Mouse (Mus musculus) naive thymus-derived CD4-positive, alpha-beta T cell, adult 2 months (primary cell): ENCODE results near the gene Gpatch1.

ENCODE experiments used
- DNase-seq: peaks from one replicate; pipeline ENCODE4 v3.0.0-alpha.2; 2011; ENCODE audit warnings: low read depth

Gpatch1 gene

DNA sequence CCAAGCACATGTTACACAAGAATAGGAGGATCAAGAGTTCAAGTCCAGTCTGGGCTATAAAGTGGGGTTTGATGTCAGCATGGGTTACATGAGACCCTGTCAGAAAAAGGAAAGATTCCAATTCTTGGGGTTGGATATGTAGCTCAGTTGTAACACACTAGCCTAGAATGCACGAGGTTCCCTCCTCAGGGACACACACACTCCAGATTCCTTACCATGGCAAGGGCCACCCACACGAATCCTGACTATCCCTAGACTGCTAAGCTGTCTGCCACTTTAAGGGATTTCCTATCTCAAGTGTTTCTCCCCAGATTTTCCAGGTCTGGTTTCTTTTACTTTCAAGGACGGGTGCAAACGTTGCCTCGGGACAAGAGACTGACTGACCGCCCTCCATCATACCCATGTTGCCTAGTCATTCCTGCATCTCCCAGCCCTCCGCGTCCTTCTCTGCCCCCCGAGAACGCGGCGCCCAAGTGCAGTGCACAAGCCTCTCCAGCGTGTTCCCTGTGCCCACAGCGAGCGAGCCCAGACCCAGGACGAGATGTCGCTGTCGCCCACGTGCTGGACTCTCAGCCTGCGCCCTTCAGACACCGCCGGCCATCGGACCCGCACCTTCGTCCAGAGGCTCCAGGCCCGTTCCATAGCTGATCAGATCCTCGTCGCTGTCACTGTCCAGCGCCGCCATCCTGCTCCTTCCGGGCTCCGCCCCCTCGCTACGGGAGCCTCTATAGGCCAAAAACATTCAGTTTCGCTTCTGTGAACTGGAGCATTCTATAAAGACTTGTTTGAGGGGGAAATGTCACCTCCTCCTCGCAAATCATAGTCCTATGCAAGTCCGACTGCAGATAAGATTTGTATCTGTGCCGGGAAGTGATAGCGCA lies at the start of gene Gpatch1:
TSS of gene Gpatch1 (minus strand) at position 712 of the 881 bp plus-strand sequence.
- DNase-seq, result peak; percentile 94

DNA sequence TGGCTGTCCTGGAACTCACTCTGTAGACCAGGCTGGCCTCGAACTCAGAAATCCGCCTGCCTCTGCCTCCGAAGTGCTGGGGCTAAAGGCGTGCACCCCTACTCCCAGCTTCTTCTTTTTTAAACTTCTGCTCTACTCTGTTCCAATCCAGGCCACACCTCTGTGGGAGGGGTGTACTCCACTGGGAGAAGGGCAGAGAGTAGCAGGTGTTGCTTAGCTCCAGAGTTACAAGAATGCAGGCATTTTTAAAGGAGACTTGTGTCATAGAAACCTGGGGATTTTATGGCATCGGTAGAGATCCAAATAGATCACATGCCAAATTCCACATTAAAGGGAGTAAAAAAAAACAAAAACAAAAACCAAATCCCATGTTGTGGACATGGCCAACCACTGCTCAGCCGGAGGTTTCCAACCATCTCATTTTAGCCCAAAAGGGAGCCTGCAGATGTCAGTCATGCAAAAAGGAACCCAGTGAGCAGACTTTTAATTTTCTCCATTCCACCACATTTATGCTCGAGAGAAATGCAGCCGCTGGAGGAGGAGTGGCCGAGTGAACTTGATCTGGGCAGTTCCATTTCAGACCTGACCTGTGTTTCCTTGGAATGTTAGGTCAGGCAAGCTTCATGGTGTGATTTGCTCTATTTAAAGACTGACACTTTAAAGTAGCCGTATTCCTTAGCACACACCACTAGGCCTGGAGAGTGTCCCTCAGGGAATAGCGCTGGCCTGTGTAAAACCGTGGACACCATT lies 47.1 kb upstream of the Gpatch1 start:
- DNase-seq, result no peak

DNA sequence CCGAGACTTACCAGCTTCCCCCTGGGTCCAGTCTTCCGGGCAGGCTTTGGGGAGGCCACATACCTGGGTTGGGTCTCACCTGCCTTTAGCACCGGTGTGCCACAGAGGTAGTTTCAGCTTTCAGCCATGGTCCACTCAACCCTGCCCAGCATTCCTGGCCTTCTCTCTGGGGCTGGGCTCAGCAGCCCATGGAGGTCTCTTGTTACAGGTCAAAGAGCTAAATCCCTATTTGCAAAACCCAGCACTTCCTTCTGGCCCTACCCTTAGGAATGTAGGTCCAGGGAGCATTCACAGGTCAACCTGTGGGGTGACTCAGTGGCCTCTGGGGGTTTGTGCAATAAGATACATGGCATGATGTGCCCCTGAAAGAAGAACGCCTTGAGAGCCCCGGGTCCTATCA lies 44.6 kb upstream of the Gpatch1 start:
- DNase-seq, result no peak

DNA sequence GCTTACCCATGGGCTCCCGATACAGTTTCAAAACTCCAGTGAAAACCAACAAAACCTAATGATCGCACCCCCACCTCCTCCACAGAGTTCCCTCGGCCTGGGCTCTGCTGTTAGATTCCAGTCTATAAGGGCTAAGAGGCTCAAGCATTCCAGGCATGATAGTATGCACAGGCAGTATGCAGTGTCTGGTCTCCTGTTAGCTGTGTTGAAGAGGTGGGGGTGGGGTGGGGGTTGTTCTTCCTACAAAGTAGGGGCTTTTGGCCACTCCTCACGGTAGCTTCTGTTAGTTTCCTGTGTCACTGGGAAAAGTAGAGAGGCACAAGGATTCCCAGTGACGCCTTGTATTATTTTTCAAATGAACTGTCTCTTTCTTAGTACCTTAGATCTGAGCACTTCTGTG lies 44.0 kb upstream of the Gpatch1 start:
- no peak for DNase-seq

DNA sequence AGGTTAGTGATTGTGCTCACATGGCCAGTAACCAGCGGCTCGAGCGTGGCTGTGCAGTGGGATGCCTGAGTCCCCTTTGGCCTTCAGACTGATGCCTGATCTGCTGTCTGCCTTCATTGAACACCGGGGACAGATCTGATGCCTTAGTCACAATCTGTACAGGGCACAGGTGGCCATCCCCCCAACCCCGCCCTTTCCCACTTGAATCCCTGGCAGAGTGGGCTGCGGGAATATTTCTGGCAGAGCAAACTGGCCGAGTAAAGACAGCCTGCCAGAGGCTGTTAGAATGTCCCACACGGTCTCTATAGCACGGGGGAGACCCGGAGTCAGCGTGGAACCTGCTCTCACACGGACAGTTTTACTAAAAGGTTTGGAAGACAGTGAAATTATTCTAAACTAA lies 39.4 kb upstream of the Gpatch1 start:
- DNase-seq, result no peak

DNA sequence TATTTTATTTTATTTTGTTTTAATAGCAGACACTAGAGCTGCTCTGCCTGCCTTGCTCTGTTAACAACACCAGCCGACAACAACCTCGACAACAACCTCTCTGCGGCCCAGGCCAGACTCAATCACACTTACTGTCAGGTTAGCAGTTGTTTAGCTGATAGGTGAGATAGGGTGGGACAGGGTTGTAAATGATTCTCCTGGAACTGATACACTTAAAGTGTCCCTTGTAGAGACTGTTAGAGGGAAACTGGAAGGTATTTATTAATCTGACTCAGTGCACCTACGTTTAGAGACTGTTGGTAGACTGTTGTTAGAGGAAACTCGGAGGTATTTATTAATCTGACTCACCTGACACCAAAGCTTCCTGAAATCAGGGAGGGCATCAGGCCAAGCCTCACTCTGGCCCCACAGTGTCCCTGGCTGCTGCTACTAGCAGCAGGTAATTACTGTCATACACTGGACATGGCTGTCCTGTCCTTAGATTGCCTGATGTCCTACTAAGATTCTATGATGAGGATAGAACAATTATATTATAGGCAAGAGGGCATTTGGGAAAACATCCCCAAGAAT lies 37.1 kb upstream of the Gpatch1 start:
- DNase-seq, result no peak

DNA sequence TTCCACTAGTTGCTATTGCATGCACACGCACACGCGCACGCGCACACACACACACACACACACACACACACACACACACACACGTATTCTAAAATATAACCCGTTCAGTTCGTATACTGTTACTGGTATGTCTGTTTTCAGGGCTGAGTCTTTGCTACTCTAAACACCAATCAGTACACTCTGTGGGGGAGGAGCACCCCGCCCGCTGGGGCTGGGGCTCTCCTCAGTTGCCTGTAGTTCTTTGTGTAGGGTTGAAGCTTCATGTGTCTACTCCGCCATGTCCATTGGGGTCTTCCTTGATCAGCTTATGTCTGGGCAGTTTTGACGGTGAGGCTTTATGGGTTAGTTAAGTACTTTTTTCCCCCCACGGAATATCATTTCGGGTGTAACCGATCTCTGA lies 35.1 kb upstream of the Gpatch1 start:
- DNase-seq, result no peak

DNA sequence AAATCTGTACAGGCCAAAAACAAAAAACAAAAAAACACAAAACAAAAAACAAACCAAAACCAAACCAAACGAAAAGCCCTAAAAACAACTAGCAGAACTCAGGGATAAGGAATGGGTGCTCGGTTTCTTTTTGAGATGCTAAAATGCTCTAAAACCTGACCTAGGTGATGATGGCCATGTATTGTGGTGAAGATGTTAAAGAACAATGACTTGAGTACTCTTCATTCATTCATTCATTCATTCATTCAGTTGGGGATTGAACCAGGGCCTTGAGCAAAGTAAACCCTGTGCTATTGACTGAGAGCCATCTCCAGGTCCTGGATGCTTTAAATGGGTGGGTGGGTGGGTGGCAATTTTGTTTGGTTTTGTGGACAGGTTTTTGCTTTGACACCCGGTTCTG lies 32.9 kb upstream of the Gpatch1 start:
- DNase-seq, result no peak

DNA sequence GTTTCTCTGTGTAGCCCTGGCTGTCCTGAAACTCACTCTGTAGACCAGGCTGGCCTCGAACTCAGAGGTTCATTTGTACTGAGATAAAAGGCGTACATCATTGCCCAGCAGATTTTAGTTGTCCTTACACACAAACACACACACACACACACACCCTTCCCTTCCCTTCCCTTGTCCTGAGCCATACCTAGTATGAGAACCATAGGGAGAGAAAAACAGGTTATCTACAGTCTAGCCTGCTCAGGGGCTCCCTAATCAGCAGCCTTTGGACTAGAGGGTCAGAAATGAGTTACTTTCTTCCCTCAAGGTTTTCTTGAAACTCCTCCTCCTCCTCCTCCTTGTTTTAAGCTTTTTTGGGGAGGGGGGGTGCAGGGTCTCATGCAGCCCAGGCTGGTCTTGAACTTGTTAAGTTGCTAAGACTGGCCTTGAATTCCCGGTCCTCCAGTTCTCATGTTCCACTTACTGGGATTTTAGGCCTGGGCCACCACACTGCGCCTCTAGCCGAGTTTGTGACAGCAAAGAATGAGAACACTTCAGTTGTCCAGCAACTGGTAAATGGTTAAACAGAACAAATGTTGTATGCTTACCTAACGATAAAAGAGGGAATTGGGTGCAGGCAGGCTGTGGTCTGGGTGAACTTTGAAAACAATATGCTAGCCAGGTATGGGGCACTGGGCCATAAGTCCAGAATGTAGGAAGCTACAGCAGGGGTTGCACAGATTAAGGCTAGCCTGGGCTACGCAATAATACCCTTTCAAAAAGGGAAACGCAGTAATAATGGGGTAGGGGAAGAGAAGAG lies 31.8 kb upstream of the Gpatch1 start:
- DNase-seq, result no peak

DNA sequence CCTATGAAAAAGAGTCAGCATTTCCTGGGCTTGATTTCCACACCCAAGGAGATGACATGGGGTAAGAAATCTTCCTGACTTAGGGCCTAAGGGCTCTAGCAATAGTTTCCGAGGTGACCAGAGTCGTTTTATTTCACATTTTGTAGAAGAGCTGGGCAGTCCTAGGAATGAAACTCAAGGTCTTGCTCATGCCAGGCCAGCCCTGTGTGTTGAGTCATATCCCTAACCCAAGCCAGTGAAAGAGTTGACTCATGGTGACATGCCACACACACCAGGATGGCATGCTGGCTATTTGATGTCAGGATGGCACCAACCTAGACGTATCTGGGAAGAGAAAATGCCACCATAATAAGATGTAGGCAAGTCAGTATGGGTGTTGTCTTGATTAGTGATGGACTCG lies 30.8 kb upstream of the Gpatch1 start:
- no peak for DNase-seq

DNA sequence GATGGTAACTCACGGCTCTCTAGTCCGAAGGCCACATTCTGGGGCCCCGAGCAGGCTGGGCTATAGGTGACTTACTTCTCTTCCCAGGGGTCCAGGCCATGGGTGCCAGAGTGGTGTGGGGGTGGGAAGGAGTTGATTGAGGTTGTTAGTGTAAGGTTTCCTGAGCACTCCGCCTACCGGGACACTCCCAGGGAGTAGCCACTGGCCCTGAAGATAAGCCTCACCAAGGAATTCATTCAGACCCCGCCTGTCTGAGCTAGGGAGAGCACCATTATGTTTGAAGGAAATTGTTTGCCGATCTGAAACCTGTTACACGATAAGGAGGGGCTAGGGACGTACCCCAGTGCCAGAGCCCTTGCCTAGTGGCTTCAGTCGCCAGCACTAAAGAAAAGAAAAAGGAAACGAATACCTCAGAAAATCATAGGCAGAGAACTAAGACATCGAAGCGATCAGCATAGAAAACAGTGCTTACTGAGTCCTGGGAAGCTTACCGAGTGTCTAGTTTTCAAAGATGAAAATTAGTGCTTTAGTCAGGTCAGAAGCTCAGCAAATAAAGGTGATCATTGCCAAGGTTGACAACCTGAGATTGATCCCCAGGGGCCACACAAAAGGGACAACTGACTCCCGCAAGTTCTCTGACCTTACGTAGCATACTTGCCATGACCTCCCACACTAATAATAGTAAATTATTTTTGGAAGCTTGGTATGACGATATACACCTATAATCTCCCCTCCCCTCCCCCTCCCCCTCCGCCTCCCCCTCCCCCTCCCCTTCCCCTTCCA lies 29.9 kb upstream of the Gpatch1 start:
- no peak for DNase-seq

DNA sequence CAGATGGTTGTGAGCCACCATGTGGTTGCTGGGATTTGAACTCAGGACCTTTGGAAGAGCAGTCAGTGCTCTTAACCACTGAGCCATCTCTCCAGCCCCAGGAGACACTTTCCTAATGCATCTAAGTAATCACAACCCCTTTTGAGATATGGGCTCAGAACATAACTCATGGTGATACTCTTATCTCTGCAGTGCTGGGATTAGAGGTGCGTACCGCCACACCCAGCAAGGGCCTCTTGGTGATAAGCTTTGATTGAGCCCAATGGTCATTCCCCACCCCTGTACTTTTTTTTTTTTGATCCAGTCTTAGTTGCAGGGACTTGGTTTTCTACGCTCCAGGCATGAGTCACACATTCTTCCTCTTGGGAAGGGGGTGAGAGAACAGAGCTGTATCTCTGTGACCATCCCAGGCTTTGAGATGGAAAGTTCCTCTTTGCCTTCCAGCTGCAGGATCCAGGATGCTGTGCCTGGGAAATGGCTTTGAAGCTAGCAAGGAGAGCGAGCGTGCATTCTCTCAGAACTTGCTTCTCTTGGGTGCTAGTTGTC lies 26.6 kb upstream of the Gpatch1 start:
- DNase-seq, result no peak

DNA sequence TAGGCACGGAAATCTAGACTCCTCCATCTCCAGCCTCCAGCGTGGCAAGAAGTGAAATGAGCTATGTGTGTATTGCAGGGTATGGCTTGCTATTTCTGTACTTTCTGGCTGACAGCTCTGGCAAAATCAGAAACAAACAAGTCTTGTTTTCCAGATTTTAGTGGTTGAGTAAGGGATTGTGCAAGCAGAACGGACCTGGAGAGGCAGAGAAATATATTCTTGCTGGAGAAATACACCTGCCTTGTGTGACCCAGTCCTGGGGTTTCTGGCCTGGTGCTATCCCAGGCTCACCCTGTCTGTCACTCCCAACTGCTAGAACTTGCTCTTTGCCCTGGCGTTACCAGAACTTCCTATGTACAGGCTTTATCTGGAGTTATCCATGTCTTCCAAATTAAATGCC lies 24.3 kb upstream of the Gpatch1 start:
- no peak for DNase-seq

DNA sequence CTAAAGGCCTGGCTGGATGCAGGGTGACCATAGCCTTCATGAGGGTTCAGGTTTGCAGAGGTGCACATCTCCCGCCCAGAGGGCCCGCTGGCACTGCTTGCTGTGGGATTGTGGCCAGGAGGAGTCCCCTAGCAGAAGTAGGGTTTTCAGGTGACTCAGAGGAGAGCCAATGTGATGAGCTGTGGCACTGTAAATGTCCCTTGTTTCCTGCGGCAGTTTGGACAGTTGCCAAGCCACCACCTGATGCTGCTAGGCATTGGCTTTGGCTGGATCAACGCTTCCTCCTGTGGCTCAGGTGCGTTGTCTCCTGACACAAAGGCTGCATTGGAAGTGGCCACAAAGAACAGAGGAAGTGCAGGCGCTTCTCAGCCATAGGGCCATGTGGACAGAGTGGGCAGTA lies 23.0 kb upstream of the Gpatch1 start:
- no peak for DNase-seq

DNA sequence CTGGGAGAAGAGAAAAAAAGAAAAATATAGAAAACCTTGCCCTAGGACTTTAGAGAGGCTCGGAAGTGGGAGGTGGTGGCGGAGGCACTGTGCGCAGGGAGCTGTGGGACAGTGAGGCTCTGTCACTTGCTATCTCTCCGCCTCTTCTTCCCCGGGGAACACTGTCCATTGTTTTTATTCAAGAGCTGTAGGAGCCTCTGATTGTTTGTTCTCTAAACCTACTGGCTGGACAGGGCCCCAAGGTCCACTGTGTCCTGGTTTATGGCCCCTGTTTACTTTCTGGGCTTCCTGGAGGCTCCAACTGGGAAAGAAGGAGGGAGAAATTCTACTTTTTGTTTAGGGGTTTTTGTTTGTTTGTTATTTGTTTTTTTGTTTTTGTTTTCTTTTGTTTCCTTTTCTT lies 22.0 kb upstream of the Gpatch1 start:
- no peak for DNase-seq

DNA sequence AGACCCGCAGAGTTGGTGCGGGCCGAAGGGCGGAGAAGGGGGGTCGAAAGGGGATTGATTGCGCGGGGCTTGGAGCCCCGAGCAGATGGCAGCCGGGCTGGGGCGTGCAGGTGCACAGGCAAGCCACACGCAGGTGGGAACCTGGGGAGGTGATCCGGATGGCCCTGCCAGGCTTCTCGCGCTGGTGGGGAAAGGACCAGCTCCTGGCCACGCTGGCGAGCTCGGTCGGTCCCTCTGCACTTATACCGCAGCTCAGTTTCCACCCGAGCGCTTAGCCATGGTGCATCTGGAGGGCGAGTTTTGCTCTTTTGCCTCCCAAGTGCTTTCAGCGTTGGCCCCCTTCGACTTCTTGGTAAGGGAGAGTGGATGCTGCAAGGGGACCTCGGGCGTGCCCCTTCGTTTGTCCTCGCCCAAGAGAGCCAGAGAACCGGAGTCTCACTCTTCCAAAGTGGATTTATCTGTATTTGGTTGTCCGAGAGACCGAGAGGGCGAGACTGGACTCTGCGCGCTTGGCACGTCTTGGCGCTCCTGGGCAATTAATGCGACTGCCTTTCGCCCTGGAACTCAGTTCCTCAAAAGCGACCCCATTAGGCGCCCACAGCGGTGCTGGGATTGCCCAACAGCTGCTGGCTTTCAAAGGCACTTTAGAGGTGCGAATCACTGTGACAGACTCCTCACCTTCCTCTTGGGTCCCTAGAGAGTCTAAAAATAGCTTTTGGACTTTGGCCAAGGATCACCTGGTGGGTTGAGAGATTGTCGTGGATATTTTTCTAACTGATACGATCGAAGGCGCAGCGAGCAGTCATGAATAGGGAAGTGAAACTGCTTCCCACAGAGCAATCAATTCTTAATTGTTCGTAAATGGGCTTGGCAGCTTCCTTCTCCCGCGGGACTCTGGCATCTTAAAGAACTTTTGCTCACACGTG lies 16.6 kb upstream of the Gpatch1 start:
- DNase-seq, result peak; percentile 29

DNA sequence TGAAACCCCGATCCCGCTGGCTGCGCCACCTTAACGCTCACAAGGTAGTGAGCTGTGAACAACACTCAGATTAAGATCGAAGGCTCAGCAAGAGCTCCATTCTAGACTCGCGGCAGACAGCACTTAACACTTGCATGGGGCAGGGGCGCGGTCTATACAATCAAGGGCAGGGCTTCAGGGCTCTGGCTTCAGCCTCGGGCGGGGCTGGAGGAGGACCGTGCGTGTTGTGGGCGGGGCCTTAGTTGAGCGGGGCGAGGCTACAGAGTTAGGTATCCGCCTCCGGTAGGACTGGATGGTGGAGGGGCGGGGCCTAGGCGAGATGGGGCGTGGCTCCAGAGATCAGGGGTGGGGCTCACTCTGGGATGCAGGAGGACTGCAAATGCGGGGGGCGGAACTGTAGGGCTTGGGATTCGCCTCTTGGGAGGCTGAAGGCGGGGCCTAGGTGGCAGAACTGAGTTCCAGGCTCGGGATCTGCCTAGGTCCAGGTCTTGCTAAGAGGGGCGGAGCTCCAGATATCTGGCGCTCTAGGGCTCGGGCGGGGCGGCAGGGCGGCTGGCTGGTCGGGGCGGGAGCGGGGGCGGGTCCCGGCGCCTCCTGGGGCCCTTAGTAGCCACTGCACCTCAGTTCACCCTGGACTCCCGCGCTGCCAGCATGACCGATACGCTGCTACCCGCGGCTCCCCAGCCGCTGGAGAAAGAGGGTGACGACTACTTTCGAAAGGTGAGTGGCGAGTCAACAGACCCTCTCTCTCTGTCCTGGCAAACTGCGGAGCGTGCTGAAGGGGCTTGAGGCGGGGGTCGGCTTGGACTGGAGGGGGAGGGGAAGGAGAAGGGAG lies 15.7 kb upstream of the Gpatch1 start, which contains the start of gene Rhpn2:
TSS of gene Rhpn2 (plus strand) at position 479 of the 835 bp plus-strand sequence.
- peak; percentile 97 for DNase-seq

DNA sequence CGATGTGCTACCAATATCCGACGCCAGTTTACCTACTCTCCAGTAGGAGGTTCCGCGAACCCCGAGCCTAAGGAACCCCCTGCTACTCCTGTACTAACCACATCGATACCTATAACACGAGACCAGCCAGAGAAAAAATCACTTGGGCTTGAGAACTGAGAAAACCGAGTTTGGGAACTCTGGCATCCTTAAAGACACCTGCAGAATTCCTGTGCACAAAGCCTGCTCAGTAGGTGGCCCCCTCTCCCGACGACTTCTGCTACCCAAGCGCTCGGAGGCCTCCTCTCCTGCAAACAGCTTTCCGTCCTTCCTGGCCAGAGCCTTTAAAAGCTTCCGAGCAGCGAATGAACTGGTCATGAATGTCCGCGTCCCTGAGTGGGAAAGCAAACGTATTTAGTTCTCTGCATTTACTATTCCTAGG lies 15.0 kb upstream of the Gpatch1 start:
- DNase-seq, result no peak

DNA sequence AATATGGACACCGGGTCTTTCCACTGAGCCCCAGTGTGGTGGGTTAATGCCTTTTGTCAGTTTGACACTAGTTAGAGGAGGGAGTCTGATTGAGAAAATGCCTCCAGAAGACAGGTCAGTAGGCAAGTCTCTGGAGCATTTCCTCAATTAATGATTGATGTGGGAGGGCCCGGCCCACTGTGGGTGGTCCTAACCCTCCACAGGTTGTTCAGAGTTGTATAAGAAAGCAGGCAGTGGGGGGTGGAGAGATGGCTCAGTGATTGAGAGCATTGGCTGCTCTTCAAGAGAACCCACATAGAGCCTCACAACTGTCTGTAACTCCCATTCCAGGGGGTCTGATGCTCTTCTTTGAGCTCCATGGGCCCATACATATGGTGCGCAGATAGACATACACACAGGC lies 13.3 kb upstream of the Gpatch1 start:
- no peak for DNase-seq
